Comparison of ENCODE assay signal across 7 mouse cellular contexts in the genomic region with DNA sequence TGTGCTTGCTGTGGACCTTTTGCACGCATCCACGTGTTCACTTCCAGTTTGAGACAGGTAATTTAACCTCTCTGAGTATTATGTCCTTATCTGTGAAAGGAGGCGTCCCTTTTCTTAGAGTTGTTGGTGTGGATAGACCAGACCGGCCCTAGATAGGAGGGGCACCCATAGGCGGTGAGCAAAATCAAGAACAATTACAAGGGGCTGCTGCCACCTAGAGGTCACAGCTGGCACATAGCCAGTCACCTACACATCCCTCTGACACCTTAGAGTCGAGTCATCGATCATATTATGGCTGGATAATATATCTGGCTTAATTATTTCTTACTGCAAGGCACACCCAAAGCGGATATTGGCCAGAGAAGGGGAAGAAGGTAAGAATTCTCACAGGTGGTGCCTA. TPM values are rescaled to one million over a fixed set of nuclear protein-coding genes. Genes with fewer than 3 reads are reported as not detected.
DNase-seq lines count a peak whose midpoint lies in the region; ATAC-seq and TF ChIP-seq lines count a peak whose summit lies in the region.

No protein-coding gene starts in this region.

- TF ChIP-seq CTCF in C2C12 (IDR thresholded peaks at IDR 0.05; ENCODE audit: control insufficient read depth, insufficient read depth, insufficient read length) (peak; percentile 47), E14TG2a.4 (conservative IDR thresholded peaks at IDR 0.05; ENCODE audit: low read length) (peak; percentile 65)
- peak; percentile 91 for TF ChIP-seq CTCF in liver, postnatal 0 days (IDR thresholded peaks at IDR 0.05; ENCODE audit: low read depth)

- no peak overlapping the region for H3K27ac ChIP-seq in hindbrain, embryonic 16.5 days (ENCODE audit: low read depth, low read length)
- no peak overlapping the region for H3K27ac ChIP-seq in liver, postnatal 0 days (ENCODE audit: low read depth)
- H3K27ac ChIP-seq in neural tube, embryonic 13.5 days (replicated peaks), result no peak overlapping the region

- peak overlapping the region; percentile 31; the same call in 1 of the 2 replicates for H3K4me2 ChIP-seq in hindbrain, embryonic 16.5 days (ENCODE audit: low read length)
- H3K4me2 ChIP-seq in liver, postnatal 0 days (ENCODE audit: low read depth, low read length), result no peak overlapping the region
- no peak overlapping the region for H3K4me2 ChIP-seq in neural tube, embryonic 13.5 days

- peak overlapping the region; percentile 46 for H3K4me3 ChIP-seq in C2C12 (ENCODE audit: insufficient read depth, poor library complexity, severe bottlenecking)
- H3K4me3 ChIP-seq in E14TG2a.4 (replicated peaks; ENCODE audit: low read length), result no peak overlapping the region
- no peak overlapping the region for H3K4me3 ChIP-seq in hindbrain, embryonic 16.5 days (ENCODE audit: low read length)
- no peak overlapping the region for H3K4me3 ChIP-seq in liver, postnatal 0 days (ENCODE audit: low read depth, low read length)
- no peak overlapping the region for H3K4me3 ChIP-seq in neural tube, embryonic 13.5 days

- peak; percentile 68 for ATAC-seq in hindbrain, embryonic 16.5 days
- ATAC-seq in liver, postnatal 0 days, result peak; percentile 32; the same call in 1 of the 2 replicates
- peak; percentile 28; the same call in 1 of the 2 replicates for ATAC-seq in neural tube, embryonic 13.5 days (ENCODE audit: low read depth)

- H3K9ac ChIP-seq in hindbrain, embryonic 16.5 days (ENCODE audit: low read depth, low read length), result no peak overlapping the region
- no peak overlapping the region for H3K9ac ChIP-seq in liver, postnatal 0 days (replicated peaks)
- H3K9ac ChIP-seq in neural tube, embryonic 13.5 days, result peak overlapping the region; percentile 27; the same call in 1 of the 2 replicates

- H3K4me1 ChIP-seq in E14TG2a.4 (replicated peaks; ENCODE audit: low read depth, low read length), result peaks cover 62% of the 10 kb centered on the region
- peaks cover 31% of the 10 kb centered on the region for H3K4me1 ChIP-seq in hindbrain, embryonic 16.5 days (ENCODE audit: control insufficient read depth, insufficient read depth, low read depth, low read length)
- H3K4me1 ChIP-seq in liver, postnatal 0 days (ENCODE audit: insufficient read depth), result peaks cover 37% of the 10 kb centered on the region
- H3K4me1 ChIP-seq in neural tube, embryonic 13.5 days (replicated peaks), result peaks cover 51% of the 10 kb centered on the region

- DNase-seq in embryo, embryonic 9.5 days (ENCODE audit: extremely low spot score), result peak; percentile 61
- DNase-seq in liver, postnatal 0 days, result peak; percentile 82
- no peak for DNase-seq in adipocyte (ENCODE audit: low spot score)

- 11% methylated on average over 8 of the region's 8 CpGs for WGBS in hindbrain, embryonic 16.5 days
- 9% methylated on average over 8 of the region's 8 CpGs for WGBS in liver, postnatal 0 days (ENCODE audit: insufficient replicate concordance)
- WGBS in neural tube, embryonic 13.5 days, result 10% methylated on average over 8 of the region's 8 CpGs

- no peak overlapping the region for H3ac ChIP-seq in C2C12 (ENCODE audit: control insufficient read depth, insufficient read length, low read depth)

- peaks cover 51% of the 10 kb centered on the region for H3K36me3 ChIP-seq in C2C12 (ENCODE audit: control insufficient read depth, insufficient read depth)
- H3K36me3 ChIP-seq in E14TG2a.4 (ENCODE audit: insufficient read depth, low read length), result no peaks in the 10 kb centered on the region
- no peaks in the 10 kb centered on the region for H3K36me3 ChIP-seq in hindbrain, embryonic 16.5 days (ENCODE audit: control insufficient read depth, insufficient read depth, low read length)
- no peaks in the 10 kb centered on the region for H3K36me3 ChIP-seq in liver, postnatal 0 days (replicated peaks; ENCODE audit: insufficient read depth, low read length)
- no peaks in the 10 kb centered on the region for H3K36me3 ChIP-seq in neural tube, embryonic 13.5 days

- H3K79me3 ChIP-seq in C2C12 (ENCODE audit: low read depth), result peaks cover 10% of the 10 kb centered on the region

- peaks cover 43% of the 10 kb centered on the region for H3K79me2 ChIP-seq in C2C12 (ENCODE audit: control insufficient read depth, insufficient read depth)

- TF ChIP-seq EP300 in liver, postnatal 0 days (IDR thresholded peaks at IDR 0.05; ENCODE audit: low read depth), result no peak

- no peaks in the 10 kb centered on the region for H3K9me3 ChIP-seq in E14TG2a.4 (ENCODE audit: low read length)
- H3K9me3 ChIP-seq in hindbrain, embryonic 16.5 days (ENCODE audit: control insufficient read depth, low read length), result no peaks in the 10 kb centered on the region
- H3K9me3 ChIP-seq in liver, postnatal 0 days (ENCODE audit: low read length), result no peaks in the 10 kb centered on the region
- H3K9me3 ChIP-seq in neural tube, embryonic 13.5 days, result no peaks in the 10 kb centered on the region

- H3K27me3 ChIP-seq in C2C12 (ENCODE audit: control insufficient read depth, insufficient read depth, insufficient read length) (no peaks in the 10 kb centered on the region), E14TG2a.4 (ENCODE audit: insufficient read depth, low read length) (peaks cover 92% of the 10 kb centered on the region)
- H3K27me3 ChIP-seq in hindbrain, embryonic 16.5 days (replicated peaks; ENCODE audit: control insufficient read depth, insufficient read depth, low read length), result no peaks in the 10 kb centered on the region
- H3K27me3 ChIP-seq in liver, postnatal 0 days (ENCODE audit: insufficient read depth, low read length), result 0 out of 2 replicates have a peak, but pooled peaks cover 14% of the 10 kb centered on the region
- peaks cover 12% of the 10 kb centered on the region; the same call in 1 of the 2 replicates for H3K27me3 ChIP-seq in neural tube, embryonic 13.5 days

TF ChIP-seq in C2C12, 6 proteins besides CTCF, POLR2A, EP300 and RAD21:
- TF ChIP-seq USF1 (IDR thresholded peaks at IDR 0.05; ENCODE audit: low read depth), result no peak
- no peak for TF ChIP-seq MAX (IDR thresholded peaks at IDR 0.05)
- TF ChIP-seq MYOG (IDR thresholded peaks at IDR 0.05; ENCODE audit: control insufficient read depth, extremely low read depth, insufficient read length), result no peak
- no peak for TF ChIP-seq MYOD1 (IDR thresholded peaks at IDR 0.05; ENCODE audit: control insufficient read depth, insufficient read length, low read depth)
- no peak for TF ChIP-seq FOSL1 (IDR thresholded peaks at IDR 0.05; ENCODE audit: insufficient read depth, low read length, poor library complexity, severe bottlenecking)
- TF ChIP-seq CEBPB (IDR thresholded peaks at IDR 0.05; ENCODE audit: low read depth), result no peak

RNA-seq across cellular contexts. Expression of gene Ccdc9b, which starts 2.6 kb away (rescaled TPM):
- polyA plus RNA-seq in C2C12 (2012; fragmentation: generic; extraction: Trizol), result 9.3 TPM
- polyA plus RNA-seq in hindbrain, embryonic 16.5 days (2015; fragmentation: Nextera tagmentation; extraction: Ambion mirVana), result 1.0 and 1.3 TPM in 2 replicates
- polyA plus RNA-seq in liver, postnatal 0 days (2015; fragmentation: Nextera tagmentation; extraction: Ambion mirVana), result 0.36 and 0.52 TPM in 2 replicates
- 1.2 and 1.4 TPM in 2 replicates for polyA plus RNA-seq in neural tube, embryonic 13.5 days (2015; fragmentation: Nextera tagmentation; extraction: Ambion mirVana)

RNA-seq across cellular contexts. Expression of gene Phgr1, which starts 12.7 kb away (rescaled TPM):
- polyA plus RNA-seq in C2C12 (2012; fragmentation: generic; extraction: Trizol), result not detected
- polyA plus RNA-seq in hindbrain, embryonic 16.5 days (2015; fragmentation: Nextera tagmentation; extraction: Ambion mirVana), result not detected in 2 replicates
- not detected in 2 replicates for polyA plus RNA-seq in liver, postnatal 0 days (2015; fragmentation: Nextera tagmentation; extraction: Ambion mirVana)
- not detected in 2 replicates for polyA plus RNA-seq in neural tube, embryonic 13.5 days (2015; fragmentation: Nextera tagmentation; extraction: Ambion mirVana)

RNA-seq across cellular contexts. Expression of gene Inafm2, which starts 14.3 kb away (rescaled TPM):
- 10.3 TPM for polyA plus RNA-seq in C2C12 (2012; fragmentation: generic; extraction: Trizol)
- 20.2 and 20.4 TPM in 2 replicates for polyA plus RNA-seq in hindbrain, embryonic 16.5 days (2015; fragmentation: Nextera tagmentation; extraction: Ambion mirVana)
- 14.0 and 14.7 TPM in 2 replicates for polyA plus RNA-seq in liver, postnatal 0 days (2015; fragmentation: Nextera tagmentation; extraction: Ambion mirVana)
- polyA plus RNA-seq in neural tube, embryonic 13.5 days (2015; fragmentation: Nextera tagmentation; extraction: Ambion mirVana), result 23.7 and 25.3 TPM in 2 replicates

RNA-seq across cellular contexts. Expression of gene Disp2, which starts 19.7 kb away (rescaled TPM):
- 0.05 TPM for polyA plus RNA-seq in C2C12 (2012; fragmentation: generic; extraction: Trizol)
- polyA plus RNA-seq in hindbrain, embryonic 16.5 days (2015; fragmentation: Nextera tagmentation; extraction: Ambion mirVana), result 82.9 and 87.0 TPM in 2 replicates
- 0.06 and 0.14 TPM in 2 replicates for polyA plus RNA-seq in liver, postnatal 0 days (2015; fragmentation: Nextera tagmentation; extraction: Ambion mirVana)
- polyA plus RNA-seq in neural tube, embryonic 13.5 days (2015; fragmentation: Nextera tagmentation; extraction: Ambion mirVana), result 39.9 and 40.7 TPM in 2 replicates

RNA-seq across cellular contexts. Expression of gene Plcb2, which starts 31.6 kb away (rescaled TPM):
- polyA plus RNA-seq in C2C12 (2012; fragmentation: generic; extraction: Trizol), result not detected
- polyA plus RNA-seq in hindbrain, embryonic 16.5 days (2015; fragmentation: Nextera tagmentation; extraction: Ambion mirVana), result 0.88 and 1.1 TPM in 2 replicates
- polyA plus RNA-seq in liver, postnatal 0 days (2015; fragmentation: Nextera tagmentation; extraction: Ambion mirVana), result 1.7 and 1.9 TPM in 2 replicates
- polyA plus RNA-seq in neural tube, embryonic 13.5 days (2015; fragmentation: Nextera tagmentation; extraction: Ambion mirVana), result 0.46 and 0.61 TPM in 2 replicates
